Mouse (Mus musculus): Measurements from ENCODE around the gene Frmpd1.

DNA sequence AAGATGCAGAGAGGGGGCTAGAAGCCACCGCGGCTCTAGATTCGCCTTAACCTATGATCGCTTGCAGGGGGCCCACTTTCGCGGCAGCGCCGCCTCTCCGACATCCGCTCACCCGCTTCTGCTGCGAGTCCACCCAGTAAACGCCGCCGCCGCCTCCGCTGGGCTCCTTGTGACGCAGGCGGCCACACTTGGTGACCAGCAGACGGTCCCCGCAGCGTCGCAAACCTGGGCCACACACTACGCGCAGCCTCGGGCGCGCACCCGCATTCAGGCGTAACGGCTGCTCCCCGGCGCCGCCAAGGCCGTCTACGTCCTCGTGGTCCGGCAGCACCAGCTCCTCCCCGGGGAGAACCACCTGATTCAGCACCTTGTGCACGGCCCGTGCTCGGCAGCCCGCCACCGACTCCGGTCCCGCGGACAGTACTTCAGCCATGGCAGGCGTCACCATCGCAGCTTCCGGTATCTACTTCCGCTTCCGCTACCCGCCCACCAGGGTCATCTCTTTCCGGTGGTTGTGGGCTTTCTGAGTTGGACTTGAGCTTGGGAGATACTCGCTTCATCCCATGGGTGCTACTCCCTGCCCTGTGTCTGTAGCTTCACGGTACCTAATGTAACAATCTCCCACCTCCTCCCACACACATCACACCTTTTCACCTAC, 135.6 kb downstream of the Frmpd1 start:
- no peak for TF ChIP-seq CTCF (IDR thresholded peaks at IDR 0.05; ENCODE audit: control insufficient read depth, insufficient read depth, insufficient replicate concordance, low read depth, low read length)
- TF ChIP-seq POLR2A (IDR thresholded peaks at IDR 0.05; ENCODE audit: control insufficient read depth, low read depth, low read length) = peak; percentile 90
